Mouse (Mus musculus): ENCODE measurements around the gene Gm9887.

The Gm9887 gene

DNA sequence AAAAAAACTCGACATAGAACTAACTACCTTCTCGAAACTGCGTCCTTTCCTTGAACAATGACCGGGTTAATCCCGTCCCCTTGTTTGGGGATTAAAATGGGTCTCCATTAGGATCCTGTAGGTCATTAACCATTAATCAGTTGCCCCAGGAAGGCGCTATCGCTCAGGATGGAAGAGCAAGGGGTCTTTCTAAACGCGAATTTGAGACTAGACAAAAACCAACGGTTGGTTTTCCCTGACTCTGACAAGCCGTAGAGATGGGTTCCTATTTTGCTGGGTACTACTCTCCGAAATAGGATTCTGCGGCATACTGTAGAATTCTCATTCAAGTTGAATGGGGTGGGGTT, 15.0 kb downstream of the Gm9887 start:
- no peak for DNase-seq

DNA sequence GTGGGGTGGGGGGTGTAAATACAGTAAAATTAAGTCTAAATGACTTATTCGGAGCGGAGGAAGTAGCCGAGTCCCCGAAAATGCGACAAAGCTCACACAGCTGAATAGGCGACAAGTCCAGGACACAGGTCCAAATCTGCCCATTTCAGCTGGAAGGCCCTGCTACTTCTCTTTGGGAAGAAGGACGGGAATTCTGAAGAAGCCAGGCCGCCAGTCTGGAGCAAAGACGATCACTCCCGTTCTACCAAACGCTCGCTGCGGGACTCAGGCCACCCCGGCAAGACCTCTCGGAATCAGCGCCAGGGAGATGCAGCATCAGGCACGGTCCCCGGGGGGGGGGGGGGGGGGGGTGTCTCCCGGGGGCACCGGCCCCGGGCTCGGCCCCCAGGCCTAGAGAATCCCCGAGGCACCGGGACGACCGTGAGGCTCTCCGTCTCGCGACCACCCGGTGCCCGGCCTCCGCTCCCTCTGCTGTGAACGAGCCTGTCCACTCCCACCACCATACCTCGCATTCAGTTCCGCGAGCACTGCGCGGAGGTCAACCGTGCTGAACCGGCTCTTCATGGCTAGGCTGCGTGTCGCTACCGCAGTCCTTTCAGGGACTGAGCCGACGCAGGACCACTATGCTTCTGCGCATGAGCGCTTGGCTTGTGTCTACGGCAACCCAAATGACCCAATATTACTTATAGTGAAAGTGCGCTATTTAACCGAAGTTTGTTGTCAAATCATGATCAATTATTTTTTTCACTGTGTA, 15.5 kb downstream of the Gm9887 start, which contains the start of gene Nemf:
Gene Nemf (minus strand): TSS at position 620 of the 754 bp plus-strand sequence.
- DNase-seq = peak; percentile 87 to 91

DNA sequence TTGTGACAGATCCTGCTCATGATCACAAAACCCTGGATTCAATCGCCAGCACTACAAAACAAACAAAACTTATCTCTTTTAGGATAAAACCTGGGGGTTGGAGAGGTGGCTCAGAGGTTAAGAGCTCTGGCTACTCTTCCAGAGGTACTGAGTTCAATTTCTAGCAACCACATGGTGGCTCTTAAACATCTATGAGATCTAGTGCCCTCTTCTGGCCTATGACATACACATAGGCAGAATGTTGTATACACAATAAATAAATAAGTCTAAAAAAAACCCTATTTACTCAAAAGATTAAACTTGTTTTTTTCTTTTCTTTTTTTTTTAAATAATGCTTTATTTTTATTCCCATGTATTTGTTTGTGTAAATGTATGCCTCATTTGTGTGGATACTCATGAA, 20.6 kb downstream of the Gm9887 start:
- DNase-seq = no peak

DNA sequence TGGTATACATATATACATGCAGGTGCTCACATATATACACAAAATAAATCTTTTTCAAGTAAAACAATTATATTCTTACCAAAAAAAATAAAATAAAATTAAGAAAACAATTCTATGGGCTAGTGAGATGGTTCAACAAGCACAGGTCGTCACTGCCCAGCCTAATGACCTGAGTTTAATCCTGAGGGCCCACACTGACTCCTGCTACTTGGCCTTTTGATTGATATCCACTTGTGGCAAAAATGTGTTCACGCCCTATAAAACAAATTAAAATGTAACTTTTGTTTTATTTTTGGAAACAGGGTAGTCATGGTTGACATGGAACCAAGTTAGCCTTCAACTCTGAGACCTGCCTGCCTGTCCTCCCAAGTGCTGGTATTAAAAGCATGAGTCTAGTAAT, 22.3 kb downstream of the Gm9887 start:
- DNase-seq = no peak

DNA sequence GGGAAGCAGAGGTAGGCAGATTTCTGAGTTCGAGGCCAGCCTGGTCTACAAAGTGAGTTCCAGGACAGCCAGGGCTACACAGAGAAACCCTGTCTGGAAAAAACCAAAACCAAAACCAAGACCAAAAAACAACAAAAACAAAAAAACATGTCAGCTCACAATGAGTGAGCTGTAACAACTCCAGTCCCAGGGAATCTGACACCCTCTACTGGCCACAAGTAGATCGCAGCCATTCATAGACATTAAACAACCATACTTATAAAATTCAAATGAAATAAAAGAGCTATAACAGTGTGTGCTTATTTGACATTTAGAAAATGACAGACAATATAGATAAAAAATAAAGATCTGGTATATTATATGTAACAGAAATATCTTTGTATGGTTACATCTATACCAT, 38.7 kb downstream of the Gm9887 start:
- DNase-seq = peak; percentile 38 to 53

DNA sequence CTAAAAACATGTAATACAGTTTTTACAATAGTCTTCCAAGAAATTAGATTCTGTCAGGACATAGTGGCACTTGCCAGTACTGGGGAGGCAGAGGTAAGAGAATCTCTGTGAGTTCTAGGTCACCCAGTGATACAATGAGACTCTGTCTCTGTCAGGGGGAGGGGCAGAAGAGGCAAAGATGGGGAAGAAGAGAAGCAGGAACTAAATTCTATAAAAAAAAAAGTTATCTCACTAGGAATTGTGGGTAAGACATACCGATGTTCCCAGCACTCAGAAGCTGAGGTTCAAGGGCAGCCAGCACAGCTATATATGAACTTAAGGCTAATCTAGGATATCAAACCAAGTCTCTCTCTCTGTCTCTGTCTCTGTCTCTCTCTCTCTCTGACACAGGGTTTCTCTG, 40.1 kb downstream of the Gm9887 start:
- DNase-seq = no peak

DNA sequence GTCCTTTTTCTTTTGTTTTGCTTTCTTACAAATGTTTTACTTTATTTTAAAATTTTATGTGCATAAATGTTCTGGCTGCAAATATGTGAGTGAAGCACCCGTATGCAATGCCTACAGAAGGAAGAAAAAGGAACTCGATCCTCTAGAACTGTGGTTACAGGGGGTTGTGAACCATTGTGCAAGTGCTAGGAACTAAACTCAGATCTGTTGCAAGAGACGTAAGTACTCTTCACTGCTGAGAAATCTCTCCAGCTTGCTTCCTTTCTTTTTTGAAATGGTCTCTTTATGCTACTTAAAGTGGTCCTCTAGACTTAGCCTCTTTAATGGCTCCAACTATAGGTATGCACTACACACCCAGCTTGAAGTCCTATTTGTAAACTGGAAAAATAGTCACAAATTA, 41.1 kb downstream of the Gm9887 start:
- no peak for DNase-seq

All from cerebellum, postnatal 10 days (tissue).